8 mouse cellular contexts compared by ENCODE assay signal in genomic region chr16:91885389-91886122, GRCm38 (mm10).
A peak's percentile ranks its signal among the peaks of the same experiment; 100 is the strongest.
DNase-seq lines count a peak whose midpoint lies in the region; ATAC-seq and TF ChIP-seq lines count a peak whose summit lies in the region.

No protein-coding gene starts in this region.

- no peak for ATAC-seq in liver, embryonic 11.5 days (replicated peaks; ENCODE audit: low FRiP score)
- peak; percentile 22; the same call in 1 of the 2 replicates for ATAC-seq in neural tube, embryonic 12.5 days (ENCODE audit: low FRiP score, low read depth)

- peak overlapping the region; percentile 53 for H3K4me2 ChIP-seq in liver, embryonic 11.5 days
- H3K4me2 ChIP-seq in neural tube, embryonic 12.5 days (replicated peaks), result peak overlapping the region; percentile 38

- intact Hi-C loops in heart, postnatal 14 days (cut with DNase I), result loop anchor here (5.0 kb wide), 1 partner anchor 188 kb away; no protein-coding TSS in a partner anchor
- intact Hi-C loops in gastrocnemius, postnatal 36 days (cut with DNase I), result loop anchor here (2.0 to 5.0 kb wide), 2 partner anchors 47 to 163 kb away; no protein-coding TSS in a partner anchor

- H3K9me3 ChIP-seq in liver, embryonic 11.5 days (ENCODE audit: control insufficient read depth, low read length), result no peaks in the 10 kb centered on the region
- no peaks in the 10 kb centered on the region for H3K9me3 ChIP-seq in neural tube, embryonic 12.5 days

- no peak overlapping the region for H3K27ac ChIP-seq in kidney, adult 2 months (ENCODE audit: insufficient read depth, low read depth, low read length)
- H3K27ac ChIP-seq in liver, embryonic 11.5 days (ENCODE audit: low read depth, low read length), result no peak overlapping the region
- H3K27ac ChIP-seq in neural tube, embryonic 12.5 days, result no peak overlapping the region

- 23% methylated on average over 19 of the region's 19 CpGs for WGBS in kidney, adult 2 months
- 13% methylated on average over 19 of the region's 19 CpGs for WGBS in liver, embryonic 11.5 days
- WGBS in neural tube, embryonic 12.5 days, result 6% methylated on average over 19 of the region's 19 CpGs

- no peaks in the 10 kb centered on the region for H3K4me1 ChIP-seq in kidney, adult 2 months (ENCODE audit: control insufficient read depth, insufficient read depth, low read length)
- peaks cover 6% of the 10 kb centered on the region for H3K4me1 ChIP-seq in liver, embryonic 11.5 days (replicated peaks; ENCODE audit: control insufficient read depth, insufficient read depth, low read length)
- H3K4me1 ChIP-seq in neural tube, embryonic 12.5 days, result peaks cover 10% of the 10 kb centered on the region

- no peak for TF ChIP-seq POLR2A in kidney, adult 2 months (IDR thresholded peaks at IDR 0.05; ENCODE audit: low read depth, low read length)

- no peaks in the 10 kb centered on the region for H3K36me3 ChIP-seq in kidney, adult 2 months (ENCODE audit: control insufficient read depth, insufficient read depth, low read length)
- no peaks in the 10 kb centered on the region for H3K36me3 ChIP-seq in liver, embryonic 11.5 days (ENCODE audit: control insufficient read depth, insufficient read depth, low read length)
- H3K36me3 ChIP-seq in neural tube, embryonic 12.5 days, result peaks cover 11% of the 10 kb centered on the region; the same call in 1 of the 2 replicates

- no peaks in the 10 kb centered on the region for H3K27me3 ChIP-seq in kidney, adult 2 months (replicated peaks; ENCODE audit: control insufficient read depth, insufficient read depth, low read length)
- no peaks in the 10 kb centered on the region for H3K27me3 ChIP-seq in liver, embryonic 11.5 days (replicated peaks; ENCODE audit: control insufficient read depth, insufficient read depth, low read length)
- no peaks in the 10 kb centered on the region for H3K27me3 ChIP-seq in neural tube, embryonic 12.5 days (replicated peaks)

- no peak overlapping the region for H3K4me3 ChIP-seq in kidney, adult 2 months (ENCODE audit: insufficient read depth, low read depth, low read length)
- peak overlapping the region; percentile 20; the same call in 1 of the 2 replicates for H3K4me3 ChIP-seq in liver, embryonic 11.5 days (ENCODE audit: low read depth, low read length)
- H3K4me3 ChIP-seq in neural tube, embryonic 12.5 days, result no peak overlapping the region

- no peak overlapping the region for H3K9ac ChIP-seq in liver, embryonic 11.5 days (ENCODE audit: low read depth, low read length)
- H3K9ac ChIP-seq in neural tube, embryonic 12.5 days, result no peak overlapping the region

- DNase-seq in kidney, adult 2 months, result peak; percentile 29
- no peak for DNase-seq in kidney, adult 8-10 months
- DNase-seq in c-Kit-positive CD71-positive TER-119-negative erythroid progenitor cells, embryonic 14.5 days (ENCODE audit: low read depth), result peak; percentile 31
- peak; percentile 28 to 55 for DNase-seq in heart, postnatal 14 days
- DNase-seq in liver, embryonic 11.5 days (ENCODE audit: low spot score), result no peak
- DNase-seq in spleen, postnatal 4 days (ENCODE audit: low spot score in 2 of 2), result no peak
- DNase-seq in gastrocnemius, postnatal 36 days, result no peak

- TF ChIP-seq CTCF in kidney, adult 2 months (conservative IDR thresholded peaks at IDR 0.05; ENCODE audit: insufficient read depth, insufficient read length, low read depth, low read length), result peak; percentile 59

Comparison
In these comparisons a context has a peak if more than half of its experiments do, and no peak if none do; other contexts are left out.
1. DNase-seq: peak in kidney, adult 2 months (single experiment), c-Kit-positive CD71-positive TER-119-negative erythroid progenitor cells, embryonic 14.5 days (single experiment) and heart, postnatal 14 days (2 of 2); none in kidney, adult 8-10 months (0 of 2), liver, embryonic 11.5 days (single experiment), spleen, postnatal 4 days (0 of 2) and gastrocnemius, postnatal 36 days (0 of 2).